Comparison of ENCODE assay signal across 16 mouse cellular contexts in genomic region chr7:107504761-107505712, GRCm38 (mm10).
DNase-seq lines count a peak whose midpoint lies in the region; ATAC-seq lines count a peak whose summit lies in the region.
"Had no signal": no experiment of that assay in that cellular context is flagged by ENCODE, and none has a peak within 500 bp of the region (broad histone marks: within the 10 kb centered on the region; RNA-seq: fewer than 3 reads in every experiment).

No protein-coding gene starts in this region.

- H3K36me3 ChIP-seq in hindbrain, embryonic 13.5 days: no peaks in the 10 kb centered on the region
- no peaks in the 10 kb centered on the region for H3K36me3 ChIP-seq in hindbrain, embryonic 10.5 days
- H3K36me3 ChIP-seq in hindbrain, embryonic 14.5 days (replicated peaks; ENCODE audit: control insufficient read depth, insufficient read depth): no peaks in the 10 kb centered on the region
- H3K36me3 ChIP-seq: limb, embryonic 13.5 days had no signal

- H3K4me2 ChIP-seq in hindbrain, embryonic 13.5 days: no peak overlapping the region
- no peak overlapping the region for H3K4me2 ChIP-seq in hindbrain, embryonic 14.5 days (replicated peaks)
- H3K4me2 ChIP-seq: limb, embryonic 13.5 days had no signal

- no peak for DNase-seq in hindbrain, embryonic 10.5 days (ENCODE audit: low spot score)
- peak; percentile 8 for DNase-seq in right cerebral cortex, adult 18-20 months
- no peak for DNase-seq in right cerebral cortex, postnatal 25 days
- DNase-seq in hindbrain, embryonic 14.5 days (ENCODE audit: low spot score): peak; percentile 32
- no peak for DNase-seq in spleen, postnatal 10 days (ENCODE audit: low spot score in 2 of 2)
- DNase-seq in spleen, postnatal 4 days (ENCODE audit: low spot score in 2 of 2): no peak
- DNase-seq: cerebellum, postnatal 14 days; heart, adult 2 months; heart, postnatal 14 days; kidney, adult 18-20 months; lung, adult 18-20 months; thymus, postnatal 25 days had no signal

- ATAC-seq in hindbrain, embryonic 13.5 days (ENCODE audit: low FRiP score): peak; percentile 64
- peak; percentile 51; the same call in 1 of the 2 replicates for ATAC-seq in hindbrain, embryonic 14.5 days (ENCODE audit: low FRiP score)
- ATAC-seq: Patski had no signal

- peak overlapping the region; percentile 67 for H3K27ac ChIP-seq in hindbrain, embryonic 13.5 days
- no peak overlapping the region for H3K27ac ChIP-seq in hindbrain, embryonic 10.5 days
- peak overlapping the region; percentile 38 for H3K27ac ChIP-seq in hindbrain, embryonic 14.5 days
- H3K27ac ChIP-seq: heart, adult 2 months; limb, embryonic 13.5 days; macrophage had no signal

- WGBS in hindbrain, embryonic 13.5 days: 48% methylated on average over 5 of the region's 5 CpGs
- WGBS in hindbrain, embryonic 10.5 days: 73% methylated on average over 5 of the region's 5 CpGs
- 41% methylated on average over 5 of the region's 5 CpGs for WGBS in hindbrain, embryonic 14.5 days

- H3K9ac ChIP-seq in hindbrain, embryonic 13.5 days: no peak overlapping the region
- H3K9ac ChIP-seq in hindbrain, embryonic 14.5 days: no peak overlapping the region
- H3K9ac ChIP-seq: limb, embryonic 13.5 days had no signal

- peaks cover 11% of the 10 kb centered on the region for H3K4me1 ChIP-seq in hindbrain, embryonic 13.5 days (replicated peaks)
- H3K4me1 ChIP-seq in hindbrain, embryonic 10.5 days (replicated peaks): no peaks in the 10 kb centered on the region
- peaks cover 8% of the 10 kb centered on the region for H3K4me1 ChIP-seq in hindbrain, embryonic 14.5 days (replicated peaks; ENCODE audit: control insufficient read depth, insufficient read depth, low read length)

- H3K9me3 ChIP-seq in hindbrain, embryonic 13.5 days: no peaks in the 10 kb centered on the region
- H3K9me3 ChIP-seq in hindbrain, embryonic 10.5 days: no peaks in the 10 kb centered on the region
- H3K9me3 ChIP-seq in hindbrain, embryonic 14.5 days (ENCODE audit: control insufficient read depth, low read length): no peaks in the 10 kb centered on the region
- H3K9me3 ChIP-seq: limb, embryonic 13.5 days had no signal

- H3K4me3 ChIP-seq in hindbrain, embryonic 13.5 days: no peak overlapping the region
- H3K4me3 ChIP-seq in hindbrain, embryonic 10.5 days: no peak overlapping the region
- H3K4me3 ChIP-seq in hindbrain, embryonic 14.5 days (replicated peaks; ENCODE audit: low read length): no peak overlapping the region
- H3K4me3 ChIP-seq: heart, adult 2 months; limb, embryonic 13.5 days had no signal

- H3K27me3 ChIP-seq in hindbrain, embryonic 13.5 days: no peaks in the 10 kb centered on the region
- H3K27me3 ChIP-seq in hindbrain, embryonic 10.5 days (ENCODE audit: insufficient read depth, poor library complexity, severe bottlenecking): no peaks in the 10 kb centered on the region
- no peaks in the 10 kb centered on the region for H3K27me3 ChIP-seq in hindbrain, embryonic 14.5 days (ENCODE audit: control insufficient read depth, insufficient read depth, low read length)
- H3K27me3 ChIP-seq: limb, embryonic 13.5 days; Patski had no signal

Comparison
In these comparisons a context has a peak if more than half of its experiments do, and no peak if none do; other contexts are left out.
1. DNase-seq: peak in right cerebral cortex, adult 18-20 months (single experiment) and hindbrain, embryonic 14.5 days (single experiment); none in hindbrain, embryonic 10.5 days (single experiment), right cerebral cortex, postnatal 25 days (single experiment), spleen, postnatal 10 days (0 of 2) and spleen, postnatal 4 days (0 of 2).